Mouse (Mus musculus) E14TG2a.4 (cell line): ENCODE data around the gene Gm960.

Source experiments
- CTCF ChIP-seq: conservative IDR thresholded peaks from 2 replicates; pipeline ENCODE4 v1.5.1; 2014; ENCODE audit warnings: low read length
- NANOG ChIP-seq: IDR thresholded peaks from 2 replicates; pipeline ENCODE4 v1.6.1; 2014; ENCODE audit warnings: borderline replicate concordance, low read length, mixed read lengths
- POU5F1 ChIP-seq: IDR thresholded peaks from 2 replicates; pipeline ENCODE4 v1.6.1; 2014; ENCODE audit warnings: low read length, borderline replicate concordance

DNA sequence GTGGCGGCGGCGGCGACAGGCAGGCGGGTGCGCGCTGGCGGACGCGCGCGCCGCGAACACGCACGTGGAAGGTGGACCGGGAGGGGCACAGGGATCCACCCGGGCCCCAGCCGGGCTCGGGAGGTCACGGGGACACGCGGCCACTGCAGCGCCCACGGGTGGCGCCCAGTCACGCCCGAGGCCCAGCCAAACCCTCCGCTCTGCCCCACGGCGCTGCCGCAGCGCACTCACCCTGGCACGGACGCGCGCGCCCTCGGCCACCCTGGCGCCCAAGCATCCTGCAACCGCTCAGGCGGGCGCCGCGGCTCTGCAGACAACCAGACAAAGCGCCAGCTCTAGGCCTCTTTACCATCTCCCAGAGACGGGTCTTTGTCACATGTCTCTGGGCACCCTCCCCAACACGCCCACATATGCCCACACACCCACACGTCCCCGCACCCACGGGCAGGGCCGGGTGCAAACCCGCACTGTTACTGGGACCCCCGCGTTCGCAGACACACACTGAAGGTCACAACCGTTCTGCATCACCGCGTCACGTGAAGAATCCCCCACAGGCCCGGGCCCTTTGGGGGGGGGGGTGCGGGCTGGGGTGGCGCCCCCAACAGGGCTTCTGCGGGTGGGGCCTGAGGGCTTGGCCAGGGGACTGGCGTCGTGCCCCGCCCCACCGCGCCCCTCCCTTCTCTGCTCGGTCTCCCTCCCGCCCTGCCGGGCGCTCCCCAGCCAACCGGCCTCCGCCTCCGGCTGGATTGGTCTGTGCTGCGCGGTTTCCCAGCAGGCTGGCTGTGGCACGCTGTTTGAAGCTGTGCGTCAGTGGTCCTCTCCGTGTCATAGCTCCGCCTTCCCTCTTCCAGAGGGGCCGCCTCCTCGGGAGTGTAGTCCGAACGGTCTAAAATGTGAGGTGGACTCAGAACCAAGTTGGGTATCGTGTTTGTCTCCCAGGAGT lies 83.0 kb downstream of the Gm960 start, which contains the start of gene Lrfn4:
- no peak for TF ChIP-seq CTCF
- TF ChIP-seq POU5F1, result no peak
- no peak for TF ChIP-seq NANOG
